Mouse (Mus musculus) CD4-positive helper T cell, adult 2 months (primary cell): ENCODE results near the gene Ppp2r5e.
"Not testable (repeated sequence)": the region's sequence is repeated elsewhere in the genome, so short reads cannot be mapped to it uniquely, and the experiment has no call there.

Experiments
- DNase-seq: peaks from one replicate; pipeline ENCODE4 v3.0.0-alpha.2; 2012; ENCODE audit warnings: low read depth, missing footprints, low spot score

The Ppp2r5e gene

DNA sequence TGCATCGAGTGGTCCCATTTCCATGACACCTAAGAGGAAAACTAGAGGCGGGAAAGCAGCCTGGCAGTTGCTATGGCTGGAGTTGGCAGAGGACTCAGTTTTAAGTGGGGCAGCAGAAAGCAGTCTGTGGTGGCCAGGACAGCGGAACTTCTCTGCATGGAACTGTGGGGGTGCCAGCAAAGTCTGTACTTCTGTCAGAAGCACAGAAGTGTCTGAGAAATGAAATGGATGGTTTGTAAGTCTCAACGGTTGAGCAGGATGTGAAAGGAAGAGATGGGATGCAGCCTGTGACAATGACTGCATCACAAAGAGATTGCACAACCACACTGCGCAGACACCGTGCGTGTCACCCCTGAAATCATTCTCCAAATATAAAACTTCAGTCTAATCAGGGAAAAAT, 149.8 kb downstream of the Ppp2r5e start:
- no peak for DNase-seq

DNA sequence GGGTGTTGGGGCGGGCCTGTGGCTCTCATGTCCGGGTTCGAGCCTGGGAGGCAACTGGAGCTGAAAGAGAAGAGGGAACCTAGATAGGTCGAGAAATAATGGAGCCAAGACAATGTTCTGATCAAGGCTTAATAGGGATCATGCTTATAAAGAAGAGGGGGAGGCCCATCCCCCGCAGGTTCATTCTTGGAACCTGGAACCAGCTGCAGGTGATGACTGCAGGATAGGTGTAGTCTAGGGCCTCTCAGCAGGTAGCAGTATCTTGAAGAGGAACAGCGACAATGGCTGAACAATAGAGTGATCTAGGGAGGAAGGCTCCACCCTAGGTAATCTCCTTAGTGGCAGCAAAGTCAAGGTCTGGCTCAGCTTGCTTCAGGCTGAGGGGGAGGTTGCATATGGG, 163.6 kb downstream of the Ppp2r5e start:
- not testable (repeated sequence) for DNase-seq

DNA sequence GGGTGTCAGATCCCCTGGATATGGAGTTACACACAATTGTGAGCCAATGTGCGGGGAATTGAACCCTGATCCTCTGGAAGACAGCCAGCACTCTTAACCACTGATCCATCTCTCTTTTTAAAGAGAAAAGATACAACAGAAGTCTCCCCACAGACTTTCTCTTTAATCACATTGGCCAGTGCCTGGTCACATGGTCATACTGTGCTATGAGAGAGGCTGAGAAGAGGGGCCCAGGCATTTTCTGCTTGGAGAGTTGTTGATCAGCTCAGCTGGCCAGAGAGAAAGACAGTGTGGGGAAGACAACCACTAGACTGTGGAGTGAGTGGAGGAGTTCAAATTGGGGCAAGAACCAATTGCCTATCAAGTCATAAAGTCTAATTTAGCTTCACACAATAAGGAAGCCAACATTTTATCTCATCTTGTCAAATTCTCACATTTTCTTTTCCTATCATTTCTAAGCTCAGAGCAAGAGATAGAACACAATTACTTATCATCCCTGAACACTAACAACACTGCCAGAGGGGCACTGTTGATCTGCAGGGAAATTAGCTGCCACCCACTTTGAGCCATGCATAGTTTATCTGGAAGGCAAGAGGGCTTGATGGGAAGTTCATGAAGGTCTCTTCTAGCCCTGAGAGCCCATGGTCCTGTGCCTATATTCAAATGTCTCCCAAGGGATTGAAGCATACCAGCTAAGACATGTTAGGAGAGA, 166.2 kb downstream of the Ppp2r5e start:
- DNase-seq = no peak

DNA sequence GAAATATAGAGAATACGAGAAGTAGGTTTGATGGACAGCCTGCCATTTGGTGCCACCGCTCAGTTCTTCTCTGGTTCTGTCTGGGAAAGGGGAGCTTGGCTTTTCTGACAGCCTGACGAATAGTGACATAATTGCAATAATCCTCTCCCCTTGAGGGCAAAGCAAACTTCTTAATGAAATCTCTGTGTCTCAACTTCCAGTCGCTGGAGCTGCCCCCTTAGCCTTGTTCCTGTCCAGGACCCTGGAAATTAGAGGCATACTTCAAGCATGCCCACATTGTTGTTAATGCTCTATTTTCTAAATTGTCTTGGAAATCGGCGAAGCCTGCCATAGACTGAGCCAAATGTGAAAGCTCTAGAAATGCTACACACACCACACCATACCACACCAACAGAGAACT, 167.3 kb downstream of the Ppp2r5e start:
- no peak for DNase-seq

DNA sequence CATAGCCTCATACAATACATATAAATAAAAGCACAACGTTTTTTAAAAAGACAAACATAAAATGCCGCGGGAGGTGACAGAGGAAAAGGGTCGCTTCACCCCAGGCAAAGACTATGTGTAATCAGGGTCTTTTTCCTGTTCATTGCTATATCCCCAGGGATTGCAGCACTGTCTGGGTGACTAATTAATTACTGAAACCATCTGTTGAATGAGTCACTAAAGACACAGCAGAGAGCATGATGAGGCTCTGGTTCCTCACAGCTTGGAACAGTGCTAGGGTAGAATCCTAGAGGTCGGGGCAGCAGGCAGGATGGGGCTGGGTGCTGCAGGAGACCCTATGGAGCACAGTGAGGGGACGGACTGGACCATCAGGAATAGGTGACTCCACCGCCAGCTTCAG, 170.2 kb downstream of the Ppp2r5e start:
- no peak for DNase-seq

DNA sequence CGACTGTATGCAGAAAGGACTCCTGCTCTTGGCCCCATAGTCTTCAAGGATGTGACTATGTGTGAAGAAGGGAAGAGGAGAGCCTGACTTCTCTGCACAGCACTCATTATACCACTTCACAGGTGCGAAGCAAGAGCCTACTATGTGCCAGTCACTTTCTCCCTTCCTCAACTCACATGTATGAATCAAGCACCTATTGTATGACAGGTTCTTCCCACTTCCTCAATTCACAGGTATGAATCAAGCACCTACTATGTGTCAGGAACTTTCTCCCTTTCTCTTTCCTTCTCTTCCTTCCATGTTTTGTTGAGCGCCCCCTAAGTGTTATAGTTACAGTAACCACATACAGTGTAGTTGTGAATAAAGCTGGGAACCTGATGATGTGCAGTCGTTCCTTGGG, 171.2 kb downstream of the Ppp2r5e start:
- no peak for DNase-seq

DNA sequence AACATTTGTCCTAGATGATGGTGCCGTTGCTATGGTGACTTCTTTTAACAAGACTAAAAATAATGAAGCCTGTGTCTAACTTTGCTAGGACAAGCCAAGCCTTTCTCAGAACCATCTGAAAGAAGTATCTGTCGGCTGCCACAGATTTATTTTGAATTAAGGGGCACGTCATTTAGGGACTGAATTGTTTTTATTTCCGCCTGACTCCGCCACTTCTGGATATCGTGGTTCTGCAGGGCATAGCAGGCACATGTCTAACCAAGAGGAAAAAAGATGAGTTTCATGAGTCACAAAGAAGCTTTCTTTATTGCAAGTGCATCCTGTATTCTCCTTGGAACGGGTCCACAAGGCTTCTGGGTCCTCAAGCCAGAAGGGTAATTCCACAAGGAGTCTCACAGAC, 171.7 kb downstream of the Ppp2r5e start:
- DNase-seq = no peak

DNA sequence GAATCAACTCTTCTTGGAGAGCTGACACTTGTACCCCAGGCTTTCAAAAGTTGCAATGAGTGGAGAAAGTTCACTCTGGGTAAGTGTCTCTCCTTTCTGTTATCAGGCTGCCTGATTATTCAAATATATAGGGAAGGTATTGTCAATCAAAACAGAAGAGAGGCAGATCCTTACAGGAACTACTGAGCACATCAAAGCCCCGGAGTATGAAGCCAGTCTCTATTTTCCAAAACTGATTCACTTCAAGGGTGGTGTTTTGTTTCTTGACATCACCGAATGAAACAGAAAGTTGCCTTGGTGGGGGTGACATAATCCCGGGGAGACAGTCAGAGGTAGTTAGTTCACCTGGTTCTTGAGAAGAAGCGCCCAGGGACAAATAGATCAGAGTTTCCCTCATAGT, 179.4 kb downstream of the Ppp2r5e start, which contains the start of gene Gphb5:
Gene Gphb5 (minus strand): TSS at position 101 of the 400 bp plus-strand sequence.
- no peak for DNase-seq

DNA sequence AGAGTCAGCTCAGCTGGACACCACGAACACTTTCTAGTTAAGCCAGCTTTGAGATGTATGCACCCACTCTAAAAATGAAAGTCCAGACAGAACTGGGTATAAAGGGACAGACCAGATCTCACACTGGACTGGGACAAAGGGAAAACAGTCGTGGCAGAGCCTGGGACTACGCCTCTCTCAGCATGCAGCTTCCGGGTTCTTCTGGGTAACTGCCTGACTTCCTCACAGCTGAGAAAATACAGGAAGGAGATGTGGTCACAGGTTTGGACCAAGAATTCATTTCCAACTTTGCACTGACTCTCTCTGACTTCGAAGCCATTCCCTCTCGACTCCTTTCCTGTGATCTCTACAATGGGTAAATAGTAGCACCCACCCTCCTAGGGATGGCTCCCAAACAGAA, 181.1 kb downstream of the Ppp2r5e start:
- no peak for DNase-seq

DNA sequence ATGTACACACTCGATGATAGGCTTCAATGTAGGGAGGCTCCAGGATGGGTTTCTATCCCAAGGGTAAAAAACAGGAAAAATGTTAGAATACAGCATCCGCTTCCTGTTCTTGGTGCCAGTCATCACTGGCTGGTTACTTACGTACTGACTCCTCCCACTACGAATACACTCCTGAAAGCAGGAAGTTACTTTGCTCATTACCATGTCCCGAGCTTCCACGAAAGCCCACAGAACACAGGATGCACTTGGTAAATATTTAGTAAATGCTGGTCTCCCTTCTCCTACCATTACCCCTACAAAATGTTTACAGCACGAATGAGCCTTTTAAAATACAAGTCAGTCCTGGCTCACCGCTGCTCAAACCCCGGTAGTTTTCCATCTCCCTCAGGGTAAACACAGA, 183.1 kb downstream of the Ppp2r5e start:
- DNase-seq = peak; percentile 27
